Mouse (Mus musculus) heart, postnatal 0 days (tissue): ENCODE data around the gene Vdr.

Experiments
- CTCF ChIP-seq: IDR thresholded peaks from 2 replicates; pipeline ENCODE4 v1.5.1; 2016; ENCODE audit warnings: antibody characterized with exemption, control low read depth, low read depth
- EP300 ChIP-seq: IDR thresholded peaks from 2 replicates; pipeline ENCODE4 v1.6.1; 2016; ENCODE audit warnings: antibody characterized with exemption, low read depth

GRCm38 (mm10) chr15:97843247-97843651 is 67.2 kb downstream of the Vdr start:
- no peak for TF ChIP-seq EP300
- TF ChIP-seq CTCF, result no peak
